Mouse (Mus musculus) liver, adult (tissue): ENCODE results near the gene Gprc5b.

Source experiments
- GATA4 ChIP-seq: IDR thresholded peaks from 2 replicates; pipeline ENCODE4 v1.6.1; 2014; ENCODE audit warnings: mild to moderate bottlenecking, low read length; ENCODE audit not compliant: insufficient replicate concordance

Gene Gprc5b

DNA sequence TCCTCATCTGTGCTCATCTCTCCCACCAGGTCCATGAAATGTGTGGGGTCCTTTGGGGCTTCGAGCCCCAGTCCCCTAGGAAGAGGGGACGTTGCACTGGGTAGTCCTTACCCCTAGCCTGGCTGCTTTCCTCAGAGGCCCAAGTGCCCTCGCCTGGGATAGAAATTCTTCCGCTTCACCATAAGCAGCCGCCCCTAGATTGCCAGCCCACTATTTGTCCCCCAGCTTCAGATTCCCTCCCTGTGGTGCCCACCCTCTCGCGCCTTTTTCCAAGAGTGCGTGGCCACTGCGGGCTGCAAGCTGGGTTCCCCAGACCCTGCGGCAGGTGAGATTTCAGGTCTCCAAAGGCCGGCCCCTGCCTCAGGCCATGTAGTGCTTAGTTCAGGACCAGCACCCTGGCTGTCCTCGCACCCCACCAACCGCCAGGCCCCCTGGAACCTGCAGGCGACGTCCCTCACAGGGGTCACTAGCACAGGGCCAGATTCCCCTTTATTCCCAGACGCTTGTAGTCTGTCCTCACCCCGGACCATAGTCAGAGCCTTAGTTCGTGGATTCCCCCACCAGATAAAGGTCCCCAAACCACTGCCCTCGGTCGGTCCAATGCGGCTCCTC lies 674 bp downstream of the Gprc5b start:
- no peak for TF ChIP-seq GATA4

DNA sequence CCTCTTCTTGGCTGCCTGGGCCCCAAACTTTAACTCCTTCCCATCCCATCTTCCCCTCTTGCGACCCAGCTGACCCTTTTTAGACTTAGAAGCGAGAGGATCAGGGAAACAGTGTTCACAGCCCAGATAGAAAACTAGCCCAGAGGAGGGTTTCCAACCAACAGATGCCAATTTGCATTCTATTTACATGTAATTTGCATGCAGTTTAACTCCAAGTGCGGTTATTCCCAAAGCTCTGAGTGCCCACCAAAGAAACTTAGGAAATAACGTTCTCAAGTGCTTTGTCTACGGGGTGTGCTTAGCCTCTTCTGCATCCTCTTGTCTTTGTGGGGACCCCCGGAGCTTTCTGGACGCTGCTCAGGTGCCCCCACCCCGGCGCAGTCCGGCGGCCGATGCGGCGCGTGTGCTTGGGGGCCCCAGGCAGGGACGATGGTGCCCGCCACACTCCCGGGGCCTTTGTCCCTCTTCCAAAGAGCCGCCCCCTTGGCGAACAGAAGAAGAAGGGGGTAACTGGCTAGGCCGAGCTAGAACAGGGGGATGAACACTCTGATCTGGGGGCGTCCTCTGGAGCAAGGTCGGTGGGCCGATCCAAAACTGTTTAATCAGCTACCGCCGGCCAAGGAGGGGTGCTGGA lies 1.3 kb downstream of the Gprc5b start:
- no peak for TF ChIP-seq GATA4

DNA sequence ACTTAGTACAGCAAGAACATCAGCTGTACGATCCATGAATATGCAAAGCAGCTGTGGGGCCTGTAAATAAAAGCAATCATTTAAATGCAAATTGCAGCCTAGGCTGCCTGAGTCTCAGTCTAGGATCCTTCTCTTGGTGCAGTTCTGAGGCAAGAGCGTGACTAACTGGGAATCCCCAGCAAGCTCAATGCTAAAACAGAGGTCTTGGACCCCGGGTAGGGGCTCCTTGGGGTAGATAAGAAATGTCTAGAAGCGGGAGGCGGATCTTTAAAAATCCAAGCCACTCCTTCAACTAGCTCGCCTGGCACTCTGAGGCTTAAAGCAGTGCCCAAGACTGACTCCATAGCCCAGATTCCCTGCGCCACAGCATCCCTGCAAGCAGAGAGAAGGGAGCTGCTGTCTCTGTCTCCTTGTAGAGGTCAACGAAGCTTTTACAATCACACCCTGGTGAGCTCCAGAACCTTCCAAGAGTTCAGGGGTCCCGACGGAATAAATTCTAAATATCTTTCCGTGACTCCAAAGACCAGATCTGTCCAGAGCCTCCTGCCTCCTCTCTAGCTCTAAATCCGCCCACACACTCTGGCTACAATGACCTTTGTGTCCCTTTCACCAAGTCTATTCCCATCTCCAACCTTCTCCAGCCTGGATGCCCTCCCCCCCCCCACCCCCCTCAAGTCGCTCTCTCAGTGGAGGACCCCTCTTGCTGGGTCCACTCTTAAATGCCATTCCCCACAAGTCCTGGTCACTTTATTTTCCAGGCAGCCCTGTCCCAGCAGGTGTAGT lies 2.2 kb downstream of the Gprc5b start:
- no peak for TF ChIP-seq GATA4

DNA sequence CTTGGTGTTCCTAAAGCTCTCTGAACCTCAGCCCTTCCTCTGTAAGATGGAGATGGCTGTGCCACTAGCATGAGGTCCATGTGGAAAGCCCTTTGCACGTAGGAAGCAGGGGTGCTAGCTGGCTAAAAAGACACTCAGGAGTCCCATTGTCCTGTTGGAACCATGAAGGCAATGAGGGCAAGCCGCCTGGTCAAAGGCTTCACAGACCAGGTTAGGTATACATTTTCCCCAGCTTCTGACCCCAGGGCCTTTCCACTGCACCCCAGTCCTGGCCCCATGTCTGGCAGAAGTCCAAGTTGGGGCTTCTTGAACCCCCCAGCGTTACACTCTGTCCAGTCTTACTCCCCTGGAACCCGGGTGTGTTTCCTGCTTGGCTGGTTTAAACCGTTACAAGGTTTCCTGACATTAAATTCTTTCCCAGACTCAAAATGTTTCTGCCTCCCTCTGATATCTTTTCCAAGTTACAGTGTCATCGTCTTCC lies 2.9 kb downstream of the Gprc5b start:
- no peak for TF ChIP-seq GATA4

DNA sequence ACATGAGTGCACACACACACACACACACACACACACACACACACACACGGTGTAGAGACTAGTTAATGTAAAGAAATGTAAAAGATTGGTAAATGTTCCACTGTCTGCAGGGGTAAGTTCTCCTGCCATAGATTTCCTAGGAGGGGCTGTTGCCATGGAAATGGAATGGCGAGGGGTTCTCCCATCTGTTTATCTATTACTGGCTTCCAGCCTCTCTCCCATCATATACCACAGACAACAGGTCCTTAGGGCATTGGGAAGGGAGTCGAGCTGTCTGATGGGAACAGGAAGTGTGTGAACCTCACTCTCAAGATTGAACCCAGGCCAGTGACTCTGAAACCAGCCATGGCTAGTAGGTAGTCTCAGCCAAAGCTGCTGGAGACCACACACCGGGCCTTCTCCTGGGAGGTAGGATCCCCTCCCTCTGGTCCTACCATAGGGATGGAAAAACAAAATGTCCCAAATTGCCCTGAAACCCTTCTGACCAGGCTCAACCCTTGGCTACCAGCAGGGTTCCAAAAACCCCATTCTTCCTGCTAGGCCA lies 3.6 kb downstream of the Gprc5b start:
- TF ChIP-seq GATA4 = no peak

DNA sequence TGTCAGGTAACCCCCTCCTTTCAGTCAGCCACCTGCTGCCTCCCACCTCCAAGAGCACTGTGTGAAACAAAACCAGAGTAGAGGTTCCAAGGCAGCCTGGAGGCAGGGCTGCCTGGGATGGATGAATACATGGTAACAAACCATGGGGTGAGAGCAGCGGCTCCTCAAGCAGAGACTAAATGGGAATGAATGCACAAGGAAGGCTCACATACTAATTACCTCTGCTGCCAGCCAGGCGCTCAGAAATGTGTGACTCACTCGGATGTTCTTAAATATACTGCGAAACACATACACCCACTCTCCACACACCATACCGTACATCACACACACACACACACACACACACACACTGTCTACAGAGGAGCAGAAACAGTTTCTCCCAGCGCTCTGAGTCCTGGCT lies 4.7 kb downstream of the Gprc5b start:
- TF ChIP-seq GATA4 = no peak

DNA sequence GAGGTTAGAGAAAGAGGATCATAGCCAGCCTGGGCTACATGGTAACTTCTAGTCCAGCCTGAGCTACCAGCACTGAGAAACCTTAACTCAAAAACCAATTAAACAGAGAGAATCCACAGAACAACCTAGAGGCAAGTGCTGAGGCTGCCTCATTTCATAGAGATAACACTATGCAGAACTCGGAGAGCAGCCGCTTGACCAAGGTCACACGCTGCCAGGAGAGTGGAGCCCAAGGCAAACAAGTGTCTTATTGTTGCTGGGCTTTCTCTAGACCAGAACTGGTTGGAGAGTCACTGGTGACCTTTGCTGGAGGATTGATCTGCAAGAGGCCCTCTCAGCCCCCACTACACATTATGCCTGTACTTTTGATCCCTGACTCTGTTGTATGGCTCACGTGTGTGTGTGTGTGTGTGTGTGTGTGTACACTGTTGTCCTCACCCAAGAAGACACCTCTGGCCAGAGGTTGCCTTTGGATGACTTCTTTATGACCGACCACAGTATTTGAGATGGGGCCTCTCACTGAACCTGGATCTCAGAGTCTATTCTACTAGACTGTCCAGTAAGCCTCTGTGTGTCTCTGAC lies 5.6 kb downstream of the Gprc5b start:
- no peak for TF ChIP-seq GATA4

DNA sequence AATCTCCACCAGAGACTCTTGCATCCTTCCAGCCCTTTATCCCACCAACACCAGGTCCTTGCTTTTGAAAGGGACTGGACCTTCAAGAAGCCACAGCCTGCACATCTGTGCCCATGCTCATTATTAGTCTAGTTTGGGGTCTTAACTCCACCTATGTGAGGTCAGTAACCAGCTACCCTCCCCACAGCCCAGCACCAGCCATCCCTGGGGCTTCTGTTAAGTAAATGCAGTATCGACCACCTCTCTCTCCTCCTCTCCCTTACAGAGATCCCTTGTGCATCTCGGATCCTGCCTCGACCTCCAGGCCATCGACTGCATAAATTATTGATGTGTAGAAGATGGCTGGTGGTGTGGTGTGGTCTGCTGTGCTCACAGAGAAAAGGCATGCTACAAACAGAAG lies 8.6 kb downstream of the Gprc5b start:
- TF ChIP-seq GATA4 = no peak

DNA sequence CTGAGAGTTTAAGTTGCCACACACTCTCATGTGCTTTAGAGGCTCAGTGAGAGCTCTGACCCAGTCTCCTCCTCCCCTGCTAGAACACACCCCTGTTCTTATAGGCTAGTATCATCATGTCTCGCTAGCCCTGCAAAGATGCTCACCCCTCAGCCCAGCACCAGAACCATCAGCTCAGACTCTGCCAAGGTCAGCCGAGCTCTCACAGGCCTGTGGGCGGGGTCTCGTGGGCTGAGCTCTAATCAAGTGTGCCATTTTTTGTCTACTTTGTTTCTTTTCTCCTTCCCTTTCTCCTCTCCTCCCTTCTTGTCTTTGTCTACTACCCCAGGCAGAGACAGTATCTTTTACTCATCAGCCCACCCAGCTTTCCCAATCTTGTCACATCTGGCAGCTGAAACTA lies 9.2 kb downstream of the Gprc5b start:
- no peak for TF ChIP-seq GATA4

DNA sequence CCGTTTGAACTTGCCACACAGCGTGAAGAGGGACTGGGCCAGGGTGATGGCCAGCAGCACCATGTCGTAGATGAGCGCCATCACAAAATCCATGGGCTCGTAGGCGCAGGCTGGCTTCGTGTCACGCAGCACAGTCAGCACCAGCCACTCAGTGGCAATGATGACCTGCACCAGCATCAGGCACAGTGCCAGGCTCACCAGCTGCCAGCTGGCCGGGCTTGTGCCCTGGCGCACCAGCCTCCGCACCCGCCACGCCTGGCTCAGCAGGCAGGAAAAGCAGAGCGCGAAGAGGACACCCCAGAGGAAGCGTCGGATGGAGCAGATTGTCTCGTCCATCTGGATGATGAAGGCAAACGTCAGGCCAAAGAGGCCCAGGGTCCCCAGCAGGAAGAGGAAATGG lies 11.1 kb downstream of the Gprc5b start:
- no peak for TF ChIP-seq GATA4

DNA sequence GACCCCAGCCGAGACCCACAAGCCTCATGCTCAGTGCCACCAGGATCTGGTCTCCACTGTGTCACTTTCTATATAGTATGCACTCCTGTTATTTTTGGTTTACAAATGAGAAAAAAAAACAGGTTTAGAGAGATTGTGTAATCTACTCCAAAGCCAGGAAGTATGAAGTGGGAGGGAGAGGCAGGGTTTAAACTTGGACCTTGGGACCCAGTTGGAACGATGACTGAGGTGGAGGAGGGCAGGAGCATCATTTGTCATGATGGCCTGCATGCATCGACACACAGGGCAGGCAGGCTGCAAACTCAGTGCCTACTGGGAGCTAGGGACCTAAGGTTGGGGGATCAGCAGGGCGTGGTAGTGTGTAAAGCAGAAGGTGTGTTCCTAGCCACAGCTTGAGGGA lies 12.4 kb downstream of the Gprc5b start:
- TF ChIP-seq GATA4 = no peak

DNA sequence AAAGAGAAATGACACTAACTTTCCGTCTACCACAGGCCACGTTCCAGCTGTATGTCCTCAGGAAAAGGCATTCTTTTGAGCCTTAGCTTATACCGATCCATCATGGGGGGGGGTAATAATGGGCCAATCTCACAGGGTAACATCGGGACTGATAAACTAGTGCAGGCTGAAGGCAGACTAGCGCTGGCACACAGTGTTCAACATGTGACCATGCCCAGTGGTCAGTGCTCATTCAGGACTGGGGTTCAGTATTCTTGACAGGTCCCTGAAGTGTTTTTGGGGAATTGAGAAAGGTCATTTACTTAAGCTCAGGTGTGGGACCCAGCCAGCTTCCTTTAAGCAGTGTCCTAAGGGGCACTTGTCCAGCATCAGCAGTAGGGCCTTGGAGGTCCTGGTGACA lies 13.2 kb downstream of the Gprc5b start:
- TF ChIP-seq GATA4 = no peak

DNA sequence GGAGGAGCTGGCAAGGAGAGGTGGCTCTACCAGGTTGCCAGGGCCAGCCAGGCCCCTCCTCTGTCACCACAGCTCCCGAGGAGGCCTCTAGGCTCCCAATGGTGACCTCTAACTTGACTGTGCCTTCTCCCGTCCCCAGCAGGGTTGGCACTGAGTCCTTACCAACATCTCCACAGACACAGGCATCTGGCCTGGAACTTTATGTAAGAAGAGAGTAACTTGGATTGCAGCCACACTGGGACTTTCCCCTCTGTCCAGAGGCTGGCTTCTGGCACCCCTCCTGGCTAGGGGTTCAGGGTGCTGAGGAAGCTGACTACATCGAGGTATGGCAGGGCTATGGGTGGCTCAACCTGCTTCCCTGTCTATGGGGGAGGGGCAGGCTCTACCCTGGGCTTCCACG lies 13.7 kb downstream of the Gprc5b start:
- TF ChIP-seq GATA4 = no peak

DNA sequence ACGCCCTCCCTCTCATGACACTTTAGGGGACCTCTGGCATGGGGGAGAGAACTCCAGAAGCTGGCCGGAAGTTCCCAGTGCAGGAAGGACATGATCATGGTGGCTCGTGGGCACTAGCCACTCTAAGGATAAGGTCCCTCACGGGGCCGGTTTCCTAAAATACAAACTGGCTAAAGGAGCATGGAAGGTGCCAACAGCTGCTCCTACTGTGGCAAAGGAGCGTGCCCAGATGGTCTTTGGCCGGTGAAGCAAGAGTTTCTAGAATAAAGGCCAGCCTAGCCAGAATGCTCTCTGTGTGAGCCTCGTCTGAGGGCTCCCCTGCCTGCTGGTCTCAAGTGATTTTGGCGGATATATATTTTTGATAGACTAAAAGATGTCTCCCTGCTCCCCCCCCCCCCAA lies 15.3 kb downstream of the Gprc5b start:
- no peak for TF ChIP-seq GATA4

DNA sequence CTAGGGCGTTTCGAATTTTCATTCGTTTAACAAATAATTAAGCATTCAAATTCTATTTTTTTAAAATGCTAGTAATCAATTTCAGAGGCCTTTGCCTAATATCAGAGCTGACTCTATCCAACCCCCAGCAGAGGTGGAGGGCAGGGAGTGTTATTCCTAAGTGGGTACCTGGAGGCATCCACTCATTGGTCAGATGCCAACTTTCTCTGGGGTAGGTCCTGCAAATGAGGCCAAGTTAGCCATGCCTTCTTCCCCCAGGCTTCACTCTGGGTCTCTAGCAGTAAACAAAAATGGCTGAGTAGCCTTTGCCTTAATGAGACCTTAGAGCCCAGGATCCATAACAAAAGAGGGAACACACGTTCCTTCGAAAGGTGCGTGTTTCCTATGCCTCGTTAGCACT lies 15.9 kb downstream of the Gprc5b start:
- TF ChIP-seq GATA4 = no peak

DNA sequence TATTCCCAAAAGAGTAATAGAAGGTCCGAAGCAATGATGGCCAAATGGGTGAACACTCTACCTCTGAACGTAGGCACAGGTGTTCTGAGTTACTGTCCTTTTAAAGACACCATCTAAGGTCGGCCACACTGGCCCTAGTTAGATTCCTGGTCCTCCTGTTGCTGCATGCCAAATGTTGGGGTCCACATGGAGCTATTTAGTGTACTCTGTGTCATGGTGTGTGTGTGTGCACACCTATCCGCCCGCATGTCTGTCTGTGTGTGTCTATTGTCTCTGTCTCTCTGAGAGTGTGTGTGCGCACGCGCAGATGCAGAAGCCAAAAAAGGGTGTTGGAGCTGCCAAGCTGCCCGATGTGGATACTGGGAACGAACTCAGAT lies 17.9 kb downstream of the Gprc5b start:
- TF ChIP-seq GATA4 = no peak
